Mouse (Mus musculus) neural tube, embryonic 12.5 days (tissue): ENCODE measurements around the gene Itga10. TPM values are rescaled to one million over a fixed set of nuclear protein-coding genes. Genes with fewer than 3 reads are reported as not detected.

Experiments used
- ATAC-seq: fragments of 200-750 bp; cut with Nextera tagmentation; 2 replicates; pipeline ENCODE4 v1.8.0; 2017; ENCODE audit warnings: low read depth, mild to moderate bottlenecking, moderate TSS enrichment, moderate library complexity; ENCODE audit not compliant: low FRiP score
- H3K27ac ChIP-seq: fragments of 300-500 bp; sonication (generic); 2 replicates; pipeline ENCODE4 v1.5.1; 2016
- H3K27me3 ChIP-seq: fragments of 300-500 bp; sonication (generic); replicated peaks from 2 replicates; pipeline ENCODE4 v1.6.1; 2016; ENCODE audit warnings: mild to moderate bottlenecking
- H3K36me3 ChIP-seq: fragments of 300-500 bp; sonication (generic); 2 replicates; pipeline ENCODE4 v1.6.1; 2016; ENCODE audit warnings: mild to moderate bottlenecking
- H3K4me1 ChIP-seq: fragments of 300-500 bp; sonication (generic); 2 replicates; pipeline ENCODE4 v1.6.1; 2016
- H3K4me2 ChIP-seq: fragments of 300-500 bp; sonication (generic); replicated peaks from 2 replicates; pipeline ENCODE4 v1.6.1; 2016; ENCODE audit warnings: mild to moderate bottlenecking
- H3K4me3 ChIP-seq: fragments of 300-500 bp; sonication (generic); 2 replicates; pipeline ENCODE4 v1.5.1; 2016
- H3K9ac ChIP-seq: fragments of 300-500 bp; sonication (generic); 2 replicates; pipeline ENCODE4 v1.6.1; 2016; ENCODE audit warnings: mild to moderate bottlenecking
- H3K9me3 ChIP-seq: fragments of 300-500 bp; sonication (generic); 2 replicates; pipeline ENCODE4 v1.6.1; 2016; ENCODE audit warnings: mild to moderate bottlenecking
- WGBS: fragments of 180-500 bp; shearing (Covaris S2); methylation state at CpG from one replicate; pipeline ENCODE4 v1.1.7; 2016; 5-methylcytosine and 5-hydroxymethylcytosine counted together
- polyA plus RNA-seq: library from polyadenylated mRNA; unstranded; fragments of >200 nt; fragmentation: Nextera tagmentation; extraction: Ambion mirVana; gene quantifications from 2 replicates; pipeline ENCODE4 v1.2.1, GENCODE M21; 2016

Gene Itga10
- polyA plus RNA-seq, 1 experiment from 2014 or later: 0.90 TPM

- Histone ChIP-seq H3K4me3 (no peak overlapping the region), H3K9me3 (no peaks in the 10 kb centered on the region), H3K9ac (no peak overlapping the region), H3K27ac (no peak overlapping the region), H3K4me2 (no peak overlapping the region), H3K4me1 (no peaks in the 10 kb centered on the region), H3K27me3 (0 out of 2 replicates have a peak, but pooled peaks cover 2% of the 10 kb centered on the region), H3K36me3 (no peaks in the 10 kb centered on the region)
- 58% methylated on average over 3 of the region's 3 CpGs for WGBS
- no peak for ATAC-seq
Observed at GRCm38 (mm10) chr3:96690298-96690697, 44.9 kb downstream of the Itga10 start.

DNA sequence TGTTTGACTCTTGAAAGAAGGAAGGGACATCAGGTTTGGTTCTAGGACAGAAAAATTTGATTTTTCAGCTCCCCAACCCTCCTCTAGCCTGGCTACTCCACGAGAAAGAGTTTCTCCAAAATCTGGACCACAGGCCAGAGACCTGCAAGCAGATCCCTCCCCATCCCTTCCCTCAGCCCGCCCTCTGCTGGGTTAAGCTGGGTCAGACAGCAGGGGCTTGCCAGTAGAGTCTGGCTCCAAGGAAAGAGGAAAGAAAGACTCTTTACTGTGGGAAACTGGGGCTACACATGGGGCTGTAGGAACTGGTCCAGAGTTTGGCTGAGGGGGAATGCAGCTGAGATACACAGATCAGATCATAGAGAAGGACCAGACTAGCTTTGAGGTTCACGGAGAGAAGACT, 47.1 kb downstream of the Itga10 start:
- H3K4me2 ChIP-seq: no peak overlapping the region
- WGBS: 9% methylated on average over 3 of the region's 3 CpGs
- no peaks in the 10 kb centered on the region for H3K27me3 ChIP-seq
- H3K9me3 ChIP-seq: no peaks in the 10 kb centered on the region
- no peak overlapping the region for H3K27ac ChIP-seq
- no peak for ATAC-seq
- peaks cover 6% of the 10 kb centered on the region; the same call in 1 of the 2 replicates for H3K4me1 ChIP-seq
- no peak overlapping the region for H3K4me3 ChIP-seq
- H3K36me3 ChIP-seq: no peaks in the 10 kb centered on the region
- H3K9ac ChIP-seq: no peak overlapping the region

GRCm38 (mm10) chr3:96693579-96693978, 48.2 kb downstream of the Itga10 start:
- no peak for ATAC-seq
- no peaks in the 10 kb centered on the region for H3K9me3 ChIP-seq
- no peak overlapping the region for H3K27ac ChIP-seq
- 86% methylated on average over 1 of the region's 1 CpGs for WGBS
- no peaks in the 10 kb centered on the region for H3K27me3 ChIP-seq
- H3K36me3 ChIP-seq: no peaks in the 10 kb centered on the region
- no peak overlapping the region for H3K9ac ChIP-seq
- no peak overlapping the region for H3K4me2 ChIP-seq
- peaks cover 10% of the 10 kb centered on the region; the same call in 1 of the 2 replicates for H3K4me1 ChIP-seq
- H3K4me3 ChIP-seq: no peak overlapping the region

GRCm38 (mm10) chr3:96696198-96696765, 50.9 kb downstream of the Itga10 start, which contains the start of gene Pias3:
Gene Pias3, plus strand, starts transcription at chr3:96696384.
- Histone ChIP-seq H3K9me3 (no peaks in the 10 kb centered on the region), H3K27me3 (no peaks in the 10 kb centered on the region), H3K27ac (peak within 1 kb of the TSS; percentile 87), H3K4me3 (peak within 1 kb of the TSS; percentile 89), H3K36me3 (peaks cover 8% of the 10 kb centered on the region; the same call in 1 of the 2 replicates), H3K9ac (peak within 1 kb of the TSS; percentile 85), H3K4me2 (peak within 1 kb of the TSS; percentile 74), H3K4me1 (peaks cover 17% of the 10 kb centered on the region; the same call in 1 of the 2 replicates)
- ATAC-seq: peak; percentile 57
- WGBS: under 1% methylated on average over 35 of the region's 35 CpGs

- H3K9ac ChIP-seq: peak overlapping the region; percentile 85
- under 1% methylated on average over 84 of the region's 85 CpGs for WGBS
- peak; percentile 92 for ATAC-seq
- peaks cover 17% of the 10 kb centered on the region; the same call in 1 of the 2 replicates for H3K4me1 ChIP-seq
- peaks cover 14% of the 10 kb centered on the region for H3K36me3 ChIP-seq
- peak overlapping the region; percentile 89 for H3K4me3 ChIP-seq
- H3K9me3 ChIP-seq: no peaks in the 10 kb centered on the region
- H3K27ac ChIP-seq: peak overlapping the region; percentile 87
- H3K27me3 ChIP-seq: no peaks in the 10 kb centered on the region
- H3K4me2 ChIP-seq: peak overlapping the region; percentile 74
Observed at GRCm38 (mm10) chr3:96696766-96697732, 51.7 kb downstream of the Itga10 start.

DNA sequence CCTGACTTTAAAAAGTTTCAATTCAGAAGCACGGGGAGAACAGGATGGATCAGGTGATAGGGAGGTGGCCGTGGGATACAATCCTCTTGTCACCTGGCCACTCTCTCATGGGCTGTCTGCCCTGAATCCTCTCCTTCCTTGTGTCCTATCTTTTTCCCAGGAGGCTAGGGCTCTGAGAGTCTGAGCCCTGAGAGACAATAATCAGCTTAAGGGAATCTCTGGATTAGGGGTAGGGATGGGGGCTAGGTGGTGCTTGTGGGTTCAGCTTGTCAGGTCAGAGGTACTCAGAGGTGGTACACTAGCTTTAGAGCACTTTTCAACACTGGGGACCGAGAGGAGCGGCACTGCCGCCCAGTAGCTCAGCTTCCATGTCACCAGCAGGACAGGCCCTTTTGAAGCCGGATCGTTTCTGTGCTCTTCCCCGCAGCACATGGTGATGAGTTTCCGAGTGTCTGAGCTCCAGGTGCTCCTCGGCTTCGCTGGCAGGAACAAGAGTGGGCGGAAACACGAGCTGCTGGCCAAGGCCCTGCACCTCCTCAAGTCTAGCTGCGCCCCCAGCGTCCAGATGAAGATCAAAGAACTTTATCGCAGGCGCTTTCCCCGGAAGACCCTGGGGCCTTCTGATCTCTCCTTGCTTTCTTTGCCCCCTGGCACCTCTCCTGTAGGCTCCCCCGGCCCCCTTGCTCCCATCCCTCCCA, 53.8 kb downstream of the Itga10 start:
- Histone ChIP-seq H3K4me3 (no peak overlapping the region), H3K27ac (no peak overlapping the region), H3K4me1 (peaks cover 17% of the 10 kb centered on the region; the same call in 1 of the 2 replicates), H3K27me3 (no peaks in the 10 kb centered on the region), H3K9ac (no peak overlapping the region), H3K36me3 (peaks cover 32% of the 10 kb centered on the region), H3K9me3 (no peaks in the 10 kb centered on the region), H3K4me2 (no peak overlapping the region)
- ATAC-seq: no peak
- 42% methylated on average over 19 of the region's 19 CpGs for WGBS

GRCm38 (mm10) chr3:96700376-96700775, 55.0 kb downstream of the Itga10 start:
- H3K9me3 ChIP-seq: no peaks in the 10 kb centered on the region
- H3K36me3 ChIP-seq: peaks cover 43% of the 10 kb centered on the region
- H3K9ac ChIP-seq: no peak overlapping the region
- H3K4me3 ChIP-seq: no peak overlapping the region
- H3K27me3 ChIP-seq: no peaks in the 10 kb centered on the region
- ATAC-seq: no peak
- H3K4me2 ChIP-seq: no peak overlapping the region
- 56% methylated on average over 7 of the region's 7 CpGs for WGBS
- H3K4me1 ChIP-seq: peaks cover 17% of the 10 kb centered on the region; the same call in 1 of the 2 replicates
- H3K27ac ChIP-seq: no peak overlapping the region

GRCm38 (mm10) chr3:96701003-96701402, 55.6 kb downstream of the Itga10 start:
- H3K27me3 ChIP-seq: no peaks in the 10 kb centered on the region
- H3K9me3 ChIP-seq: no peaks in the 10 kb centered on the region
- H3K4me3 ChIP-seq: no peak overlapping the region
- H3K27ac ChIP-seq: no peak overlapping the region
- no peak for ATAC-seq
- WGBS: 87% methylated on average over 4 of the region's 4 CpGs
- H3K9ac ChIP-seq: no peak overlapping the region
- H3K4me2 ChIP-seq: no peak overlapping the region
- H3K4me1 ChIP-seq: peaks cover 13% of the 10 kb centered on the region; the same call in 1 of the 2 replicates
- peaks cover 43% of the 10 kb centered on the region for H3K36me3 ChIP-seq

DNA sequence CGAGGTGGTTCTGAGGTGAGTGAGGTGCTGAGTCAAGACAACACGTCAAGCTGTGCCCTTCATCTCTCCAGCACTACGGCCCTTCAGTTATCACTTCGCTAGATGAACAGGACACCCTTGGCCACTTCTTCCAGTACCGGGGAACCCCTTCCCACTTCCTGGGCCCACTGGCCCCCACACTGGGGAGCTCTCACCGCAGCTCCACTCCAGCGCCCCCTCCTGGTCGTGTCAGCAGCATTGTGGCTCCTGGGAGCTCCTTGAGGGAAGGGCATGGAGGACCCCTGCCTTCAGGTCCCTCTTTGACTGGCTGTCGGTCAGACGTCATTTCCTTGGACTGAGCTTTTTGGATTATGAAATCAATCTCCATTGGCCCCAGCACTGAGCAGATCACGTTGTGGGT, 59.4 kb downstream of the Itga10 start:
- Histone ChIP-seq H3K9ac (no peak overlapping the region), H3K4me2 (no peak overlapping the region), H3K27ac (no peak overlapping the region), H3K4me1 (peaks cover 5% of the 10 kb centered on the region; the same call in 1 of the 2 replicates), H3K27me3 (0 out of 2 replicates have a peak, but pooled peaks cover 5% of the 10 kb centered on the region), H3K4me3 (no peak overlapping the region), H3K9me3 (no peaks in the 10 kb centered on the region), H3K36me3 (peaks cover 41% of the 10 kb centered on the region)
- WGBS: 63% methylated on average over 11 of the region's 11 CpGs
- no peak for ATAC-seq

- Histone ChIP-seq H3K27ac (no peak overlapping the region), H3K4me3 (no peak overlapping the region), H3K9ac (no peak overlapping the region), H3K4me1 (peaks cover 5% of the 10 kb centered on the region; the same call in 1 of the 2 replicates), H3K4me2 (no peak overlapping the region), H3K27me3 (0 out of 2 replicates have a peak, but pooled peaks cover 5% of the 10 kb centered on the region), H3K36me3 (peaks cover 51% of the 10 kb centered on the region), H3K9me3 (no peaks in the 10 kb centered on the region)
- ATAC-seq: no peak
- WGBS: 91% methylated on average over 11 of the region's 11 CpGs
Observed at GRCm38 (mm10) chr3:96706217-96706616, 60.8 kb downstream of the Itga10 start.

GRCm38 (mm10) chr3:96706984-96707383, 61.6 kb downstream of the Itga10 start:
- H3K4me2 ChIP-seq: no peak overlapping the region
- peaks cover 53% of the 10 kb centered on the region for H3K36me3 ChIP-seq
- 77% methylated on average over 7 of the region's 7 CpGs for WGBS
- no peak overlapping the region for H3K27ac ChIP-seq
- H3K9ac ChIP-seq: no peak overlapping the region
- H3K4me3 ChIP-seq: no peak overlapping the region
- no peaks in the 10 kb centered on the region for H3K9me3 ChIP-seq
- ATAC-seq: no peak
- peaks cover 5% of the 10 kb centered on the region; the same call in 1 of the 2 replicates for H3K4me1 ChIP-seq
- 0 out of 2 replicates have a peak, but pooled peaks cover 5% of the 10 kb centered on the region for H3K27me3 ChIP-seq
